Mouse (Mus musculus) olfactory bulb, adult 2 months (tissue): ENCODE results near the gene Lhfp. TPM values are rescaled to one million over a fixed set of nuclear protein-coding genes. Genes with fewer than 3 reads are reported as not detected.

Experiments
- H3K27ac ChIP-seq: fragments of 200-500 bp; 2 replicates; pipeline ENCODE4 v1.5.1; 2012; ENCODE audit warnings: low read depth, low read length; ENCODE audit not compliant: insufficient read depth
- H3K4me1 ChIP-seq: fragments of 200-500 bp; 2 replicates; pipeline ENCODE4 v1.6.1; 2012; ENCODE audit warnings: low read length; ENCODE audit not compliant: control insufficient read depth, insufficient read depth
- H3K4me3 ChIP-seq: fragments of 200-500 bp; 2 replicates; pipeline ENCODE4 v1.5.1; 2012; ENCODE audit warnings: mild to moderate bottlenecking, low read depth, low read length, moderate library complexity; ENCODE audit not compliant: insufficient read depth
- CTCF ChIP-seq: fragments of 200-500 bp; IDR thresholded peaks from 2 replicates; pipeline ENCODE4 v1.5.1; 2012; ENCODE audit warnings: low read depth, mild to moderate bottlenecking, low read length, moderate library complexity; ENCODE audit not compliant: insufficient read depth
- POLR2A ChIP-seq: fragments of 200-500 bp; IDR thresholded peaks from 2 replicates; pipeline ENCODE4 v1.6.1; 2012; ENCODE audit warnings: mild to moderate bottlenecking, low read depth, low read length, moderate library complexity; ENCODE audit not compliant: insufficient read depth
- WGBS: fragments of 180-500 bp; shearing (Covaris S2); methylation state at CpG from one replicate; pipeline ENCODE4 v1.1.7; 2018; 5-methylcytosine and 5-hydroxymethylcytosine counted together
- polyA plus RNA-seq: library from polyadenylated mRNA; stranded (reverse); fragments of >200 nt; gene quantifications from 2 replicates; pipeline ENCODE4 v1.2.4, GENCODE M21; 2012; ENCODE audit warnings: low replicate concordance; ENCODE audit not compliant: missing spikeins, insufficient read depth, insufficient read length

Gene Lhfp
- polyA plus RNA-seq, 1 experiment = not detected

GRCm38 (mm10) chr3:53289589-53290219 lies 248.4 kb downstream of the Lhfp start:
- Histone ChIP-seq H3K4me1 (peaks cover 6% of the 10 kb centered on the region), H3K27ac (no peak overlapping the region), H3K4me3 (no peak overlapping the region)
- 81% methylated on average over 14 of the region's 14 CpGs for WGBS
- TF ChIP-seq CTCF = no peak
- no peak for TF ChIP-seq POLR2A

- H3K4me3 ChIP-seq = no peak overlapping the region
- no peak overlapping the region for H3K27ac ChIP-seq
- over 99% methylated on average over 3 of the region's 3 CpGs for WGBS
- TF ChIP-seq CTCF (no peak), POLR2A (no peak)
- peaks cover 6% of the 10 kb centered on the region for H3K4me1 ChIP-seq
Measured at GRCm38 (mm10) chr3:53291185-53291584, 249.9 kb downstream of the Lhfp start.

GRCm38 (mm10) chr3:53291945-53292344 lies 250.6 kb downstream of the Lhfp start:
- Histone ChIP-seq H3K4me1 (peaks cover 6% of the 10 kb centered on the region), H3K27ac (no peak overlapping the region), H3K4me3 (no peak overlapping the region)
- TF ChIP-seq POLR2A (no peak), CTCF (no peak)
- WGBS = 76% methylated on average over 1 of the region's 1 CpGs

GRCm38 (mm10) chr3:53292474-53292873 lies 251.1 kb downstream of the Lhfp start:
- TF ChIP-seq CTCF = no peak
- no peak for TF ChIP-seq POLR2A
- no peak overlapping the region for H3K4me3 ChIP-seq
- H3K4me1 ChIP-seq = peaks cover 6% of the 10 kb centered on the region
- 91% methylated on average over 3 of the region's 3 CpGs for WGBS
- no peak overlapping the region for H3K27ac ChIP-seq

GRCm38 (mm10) chr3:53292979-53293378 lies 251.7 kb downstream of the Lhfp start:
- peaks cover 6% of the 10 kb centered on the region for H3K4me1 ChIP-seq
- TF ChIP-seq CTCF = no peak
- no peak for TF ChIP-seq POLR2A
- no peak overlapping the region for H3K27ac ChIP-seq
- H3K4me3 ChIP-seq = no peak overlapping the region
- WGBS = 94% methylated on average over 4 of the region's 4 CpGs

GRCm38 (mm10) chr3:53293901-53294433 lies 252.6 kb downstream of the Lhfp start:
- TF ChIP-seq POLR2A (no peak), CTCF (no peak)

GRCm38 (mm10) chr3:53294855-53295254 lies 253.5 kb downstream of the Lhfp start:
- no peak overlapping the region for H3K27ac ChIP-seq
- TF ChIP-seq CTCF (no peak), POLR2A (no peak)
- 59% methylated on average over 6 of the region's 6 CpGs for WGBS
- no peak overlapping the region for H3K4me3 ChIP-seq
- no peaks in the 10 kb centered on the region for H3K4me1 ChIP-seq

More at GRCm38 (mm10) chr3:53293901-53294433, 252.6 kb downstream of the Lhfp start:
- H3K4me1 ChIP-seq = no peaks in the 10 kb centered on the region
- H3K27ac ChIP-seq = no peak overlapping the region
- 81% methylated on average over 4 of the region's 4 CpGs for WGBS
- H3K4me3 ChIP-seq = no peak overlapping the region

DNA sequence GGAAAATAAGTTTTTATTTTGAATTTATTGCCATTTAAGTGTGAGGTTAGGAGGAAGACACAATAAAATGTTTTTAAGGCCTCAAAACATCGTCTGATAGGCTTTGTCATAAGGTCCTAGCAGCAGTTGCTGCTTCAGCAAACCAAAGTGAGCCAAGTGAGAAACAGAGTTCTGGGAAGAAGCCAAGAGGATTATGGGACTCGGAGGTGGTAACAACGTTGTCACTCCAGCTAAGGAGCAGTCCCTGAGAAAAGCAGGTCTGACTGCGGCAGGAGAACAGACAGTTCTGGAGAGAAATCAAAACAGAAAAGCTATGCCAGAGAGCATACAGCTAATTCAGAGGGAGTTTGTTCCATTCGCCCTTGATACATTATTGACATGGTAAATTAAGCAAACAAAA lies 260.5 kb downstream of the Lhfp start:
- TF ChIP-seq CTCF (no peak), POLR2A (no peak)
- Histone ChIP-seq H3K4me3 (no peak overlapping the region), H3K4me1 (no peaks in the 10 kb centered on the region), H3K27ac (no peak overlapping the region)
- 69% methylated on average over 5 of the region's 5 CpGs for WGBS

GRCm38 (mm10) chr3:53304123-53304900 lies 263.0 kb downstream of the Lhfp start:
- Histone ChIP-seq H3K4me1 (no peaks in the 10 kb centered on the region), H3K27ac (no peak overlapping the region), H3K4me3 (no peak overlapping the region)
- no peak for TF ChIP-seq CTCF
- no peak for TF ChIP-seq POLR2A
- 80% methylated on average over 4 of the region's 4 CpGs for WGBS
